Mouse (Mus musculus) forebrain, embryonic 16.5 days (tissue): ENCODE results near the gene Plin2. TPM values are rescaled to one million over a fixed set of nuclear protein-coding genes. Genes with fewer than 3 reads are reported as not detected.

Experiments used
- ATAC-seq: fragments of 200-750 bp; cut with Nextera tagmentation; 2 replicates; pipeline ENCODE4 v1.8.0; 2017; ENCODE audit warnings: mild to moderate bottlenecking, moderate library complexity
- H3K27ac ChIP-seq: fragments of 300-500 bp; sonication (generic); 2 replicates; pipeline ENCODE4 v1.5.1; 2014; ENCODE audit warnings: low read length, control low read depth
- H3K27me3 ChIP-seq: fragments of 300-500 bp; sonication (generic); replicated peaks from 2 replicates; pipeline ENCODE4 v1.6.1; 2014; ENCODE audit warnings: low read length; ENCODE audit not compliant: control insufficient read depth, insufficient read depth
- H3K36me3 ChIP-seq: fragments of 300-500 bp; sonication (generic); 2 replicates; pipeline ENCODE4 v1.6.1; 2014; ENCODE audit not compliant: control insufficient read depth, insufficient read depth
- H3K4me1 ChIP-seq: fragments of 300-500 bp; sonication (generic); replicated peaks from 2 replicates; pipeline ENCODE4 v1.6.1; 2014; ENCODE audit warnings: low read length; ENCODE audit not compliant: control insufficient read depth, insufficient read depth
- H3K4me2 ChIP-seq: fragments of 300-500 bp; sonication (generic); 2 replicates; pipeline ENCODE4 v1.6.1; 2014; ENCODE audit warnings: mild to moderate bottlenecking, low read length, control low read depth
- H3K4me3 ChIP-seq: fragments of 300-500 bp; sonication (generic); replicated peaks from 2 replicates; pipeline ENCODE4 v1.5.1; 2014; ENCODE audit warnings: mild to moderate bottlenecking, low read length, control low read depth
- H3K9ac ChIP-seq: fragments of 300-500 bp; sonication (generic); replicated peaks from 2 replicates; pipeline ENCODE4 v1.6.1; 2014; ENCODE audit warnings: low read depth, low read length, control low read depth
- H3K9me3 ChIP-seq: fragments of 300-500 bp; sonication (generic); 2 replicates; pipeline ENCODE4 v1.6.1; 2016; ENCODE audit warnings: low read length; ENCODE audit not compliant: control insufficient read depth
- WGBS: fragments of 180-500 bp; shearing (Covaris S2); extraction: QIAGEN DNeasy Blood & Tissue Kit; methylation state at CpG from one replicate; pipeline ENCODE4 v1.1.7; 2014; 5-methylcytosine and 5-hydroxymethylcytosine counted together
- polyA plus RNA-seq: library from polyadenylated mRNA; unstranded; fragments of >200 nt; fragmentation: Nextera tagmentation; extraction: Ambion mirVana; gene quantifications from 2 replicates; pipeline ENCODE4 v1.2.1, GENCODE M21; 2015

The Plin2 gene
- polyA plus RNA-seq, result 37.3 and 43.7 TPM in 2 replicates

GRCm38 (mm10) chr4:86669780-86670201, at the start of gene Plin2:
TSS of gene Plin2 (minus strand) at chr4:86670060.
- H3K4me3 ChIP-seq, result peak within 1 kb of the TSS; percentile 67
- H3K27me3 ChIP-seq, result no peaks in the 10 kb centered on the region
- H3K36me3 ChIP-seq, result no peaks in the 10 kb centered on the region
- no peak within 1 kb of the TSS; the same call in 1 of the 2 replicates for H3K27ac ChIP-seq
- under 1% methylated on average over 18 of the region's 18 CpGs for whole genome bisulfite sequencing
- H3K9me3 ChIP-seq, result no peaks in the 10 kb centered on the region
- H3K9ac ChIP-seq, result peak within 1 kb of the TSS; percentile 76
- peaks cover 10% of the 10 kb centered on the region; the same call in 1 of the 2 replicates for H3K4me1 ChIP-seq
- ATAC-seq, result peak; percentile 89
- peak within 1 kb of the TSS; percentile 85 for H3K4me2 ChIP-seq

GRCm38 (mm10) chr4:86718878-86719577, 49.2 kb upstream of the Plin2 start:
- ATAC-seq, result no peak
- Histone ChIP-seq H3K36me3 (no peaks in the 10 kb centered on the region), H3K4me1 (no peaks in the 10 kb centered on the region; the same call in 1 of the 2 replicates), H3K4me2 (no peak overlapping the region), H3K4me3 (no peak overlapping the region), H3K9me3 (no peaks in the 10 kb centered on the region), H3K9ac (no peak overlapping the region), H3K27me3 (no peaks in the 10 kb centered on the region), H3K27ac (no peak overlapping the region)
- 82% methylated on average over 4 of the region's 4 CpGs for WGBS

DNA sequence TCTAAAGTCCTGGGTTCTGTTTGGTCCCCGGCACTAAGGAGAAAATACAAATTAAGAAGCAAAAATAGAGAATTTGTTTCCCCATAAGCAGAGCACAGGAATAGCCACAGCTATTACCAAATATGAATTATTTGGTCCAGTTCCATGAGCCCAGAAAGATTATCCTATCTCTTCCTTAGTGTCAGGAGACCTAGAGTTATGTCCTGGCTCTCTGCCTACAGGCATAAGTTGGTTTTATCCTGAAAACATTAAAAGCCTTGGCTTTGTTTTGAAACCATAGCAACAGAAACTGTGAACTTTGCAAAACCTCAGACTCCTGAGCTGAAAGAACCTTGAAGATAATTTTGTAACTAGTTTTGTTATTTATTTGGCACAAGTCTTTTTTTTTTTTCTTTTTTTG, 47.3 kb upstream of the Plin2 start:
- ATAC-seq, result no peak
- Histone ChIP-seq H3K4me2 (no peak overlapping the region), H3K27ac (no peak overlapping the region), H3K9me3 (no peaks in the 10 kb centered on the region), H3K4me3 (no peak overlapping the region), H3K36me3 (no peaks in the 10 kb centered on the region), H3K9ac (no peak overlapping the region), H3K27me3 (no peaks in the 10 kb centered on the region), H3K4me1 (no peaks in the 10 kb centered on the region; the same call in none of the 2 replicates)
- WGBS, result 74% methylated on average over 1 of the region's 1 CpGs

DNA sequence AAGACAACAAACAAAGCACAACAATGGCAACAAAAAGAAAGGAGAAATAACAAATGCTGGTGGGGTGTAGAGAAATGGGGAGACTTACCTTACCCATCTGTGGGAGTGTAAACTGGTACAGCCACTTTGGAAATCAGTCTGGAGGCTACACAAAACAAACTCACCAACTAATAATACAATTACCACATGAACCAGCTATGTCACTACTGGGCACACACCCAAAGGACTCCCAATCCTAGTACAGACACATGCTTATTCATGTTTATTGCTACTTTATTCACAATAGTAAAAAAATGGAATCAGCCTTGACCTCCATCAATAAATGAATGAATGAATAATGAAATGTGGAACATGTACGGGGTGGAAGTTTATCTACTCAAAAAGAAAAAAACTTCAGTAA, 45.5 kb upstream of the Plin2 start:
- H3K36me3 ChIP-seq, result no peaks in the 10 kb centered on the region
- H3K4me2 ChIP-seq, result no peak overlapping the region
- no peak for ATAC-seq
- no peak overlapping the region for H3K4me3 ChIP-seq
- no peak overlapping the region for H3K27ac ChIP-seq
- H3K4me1 ChIP-seq, result no peaks in the 10 kb centered on the region; the same call in none of the 2 replicates
- no peak overlapping the region for H3K9ac ChIP-seq
- no peaks in the 10 kb centered on the region for H3K27me3 ChIP-seq
- 92% methylated on average over 1 of the region's 1 CpGs for WGBS
- no peaks in the 10 kb centered on the region for H3K9me3 ChIP-seq

- no peak overlapping the region for H3K4me3 ChIP-seq
- no peak for ATAC-seq
- H3K27me3 ChIP-seq, result no peaks in the 10 kb centered on the region
- H3K4me2 ChIP-seq, result no peak overlapping the region
- H3K36me3 ChIP-seq, result no peaks in the 10 kb centered on the region
- no peak overlapping the region for H3K27ac ChIP-seq
- no peaks in the 10 kb centered on the region for H3K9me3 ChIP-seq
- WGBS, result 80% methylated on average over 2 of the region's 2 CpGs
- H3K4me1 ChIP-seq, result no peaks in the 10 kb centered on the region; the same call in none of the 2 replicates
- no peak overlapping the region for H3K9ac ChIP-seq
Observed at GRCm38 (mm10) chr4:86713518-86713917, 43.7 kb upstream of the Plin2 start.

DNA sequence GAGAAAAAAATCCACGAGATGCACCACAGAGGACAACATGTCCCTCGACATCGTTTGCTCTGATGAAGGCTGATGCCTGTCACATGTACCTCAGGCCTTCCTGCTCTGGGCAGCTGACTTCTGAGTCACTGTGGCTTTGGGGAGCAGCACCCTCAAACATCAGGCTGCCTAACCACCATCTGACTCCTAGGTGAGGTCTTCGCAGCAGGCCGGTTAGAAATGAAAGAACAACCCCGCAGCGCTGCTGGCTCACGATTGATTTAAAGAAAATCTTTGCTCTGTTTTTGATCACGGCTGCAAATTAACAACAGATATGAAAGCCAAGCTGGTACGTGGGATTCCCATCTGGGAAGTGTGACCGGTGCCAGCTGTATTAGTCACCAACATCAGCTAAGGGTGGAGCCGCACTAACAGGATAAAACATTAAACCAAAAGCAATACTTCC, 42.9 kb upstream of the Plin2 start:
- 76% methylated on average over 12 of the region's 12 CpGs for WGBS
- no peak overlapping the region for H3K4me3 ChIP-seq
- ATAC-seq, result no peak

DNA sequence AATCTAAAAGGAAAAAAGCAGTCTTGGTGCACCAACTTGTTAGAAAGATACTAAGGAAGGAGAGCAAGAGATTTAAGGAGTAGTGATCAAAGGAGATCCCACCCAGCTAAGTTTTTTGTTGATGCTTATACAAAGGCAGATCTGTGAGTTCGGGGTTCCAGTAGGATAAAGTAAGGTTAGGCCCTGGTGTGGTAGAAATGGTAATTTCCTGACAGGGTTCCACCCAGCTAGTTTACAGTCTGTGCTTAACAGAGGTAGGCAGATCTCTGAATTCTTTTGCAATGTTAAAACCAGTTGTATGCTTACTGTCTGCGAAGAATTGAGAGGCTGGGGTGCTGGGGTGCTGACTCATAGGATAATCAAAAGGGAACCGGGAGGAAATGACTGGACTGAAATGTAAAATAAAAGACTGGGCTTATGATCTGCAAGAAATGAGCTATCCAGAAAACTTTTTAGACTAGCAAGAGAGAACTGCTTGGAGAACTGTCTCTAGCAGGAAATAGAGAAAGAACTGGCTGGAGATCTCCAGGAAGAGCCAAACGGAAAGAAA, 40.9 kb upstream of the Plin2 start:
- 69% methylated on average over 4 of the region's 4 CpGs for WGBS

More for the DNA sequence above, 42.9 kb upstream of the Plin2 start:
- Histone ChIP-seq H3K36me3 (no peaks in the 10 kb centered on the region), H3K27ac (no peak overlapping the region), H3K4me2 (no peak overlapping the region), H3K27me3 (no peaks in the 10 kb centered on the region), H3K9me3 (no peaks in the 10 kb centered on the region), H3K9ac (no peak overlapping the region), H3K4me1 (no peaks in the 10 kb centered on the region; the same call in none of the 2 replicates)

GRCm38 (mm10) chr4:86710034-86710650, 40.3 kb upstream of the Plin2 start:
- no peak overlapping the region for H3K9ac ChIP-seq
- no peaks in the 10 kb centered on the region; the same call in 1 of the 2 replicates for H3K4me1 ChIP-seq
- H3K9me3 ChIP-seq, result no peaks in the 10 kb centered on the region
- 57% methylated on average over 6 of the region's 6 CpGs for WGBS
- no peak for ATAC-seq
- H3K4me3 ChIP-seq, result no peak overlapping the region
- H3K27me3 ChIP-seq, result no peaks in the 10 kb centered on the region
- no peak overlapping the region for H3K4me2 ChIP-seq
- no peaks in the 10 kb centered on the region for H3K36me3 ChIP-seq
- H3K27ac ChIP-seq, result no peak overlapping the region

More for the DNA sequence above, 40.9 kb upstream of the Plin2 start:
- no peaks in the 10 kb centered on the region; the same call in 1 of the 2 replicates for H3K4me1 ChIP-seq
- H3K27me3 ChIP-seq, result no peaks in the 10 kb centered on the region
- no peak overlapping the region for H3K9ac ChIP-seq
- H3K4me2 ChIP-seq, result no peak overlapping the region
- H3K9me3 ChIP-seq, result no peaks in the 10 kb centered on the region
- no peak overlapping the region for H3K27ac ChIP-seq
- no peaks in the 10 kb centered on the region for H3K36me3 ChIP-seq
- no peak for ATAC-seq
- no peak overlapping the region for H3K4me3 ChIP-seq

DNA sequence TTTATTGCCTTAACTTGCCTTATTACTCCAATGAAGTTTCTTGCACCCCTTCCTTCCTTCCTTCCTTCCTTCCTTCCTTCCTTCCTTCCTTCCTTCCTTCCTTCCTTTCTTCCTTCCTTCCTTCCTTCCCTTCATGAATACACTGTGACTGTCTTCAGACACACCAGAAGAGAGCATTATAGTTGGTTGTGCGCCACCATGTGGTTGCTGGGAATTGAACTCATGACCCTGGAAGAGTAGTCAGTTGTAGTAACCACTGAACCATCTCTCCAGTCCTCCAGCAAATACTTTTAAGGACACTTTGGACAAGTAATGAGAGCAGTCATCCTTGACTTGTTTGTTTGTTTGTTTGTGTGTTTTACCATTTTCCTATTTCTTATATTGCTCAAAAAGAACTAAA, 38.9 kb upstream of the Plin2 start:
- Histone ChIP-seq H3K9me3 (no peaks in the 10 kb centered on the region), H3K36me3 (no peaks in the 10 kb centered on the region), H3K4me2 (no peak overlapping the region), H3K4me1 (no peaks in the 10 kb centered on the region; the same call in 1 of the 2 replicates), H3K27me3 (no peaks in the 10 kb centered on the region), H3K9ac (no peak overlapping the region), H3K4me3 (no peak overlapping the region), H3K27ac (no peak overlapping the region)
- 24% methylated on average over 1 of the region's 1 CpGs for WGBS
- no peak for ATAC-seq
